Mouse (Mus musculus): ENCODE measurements around the gene Znrf2. TPM values are rescaled to one million over a fixed set of nuclear protein-coding genes. Genes with fewer than 3 reads are reported as not detected.
A peak's percentile ranks its signal among the peaks of the same experiment; 100 is the strongest.

Gene Znrf2
- 10 to 100 TPM; 23.1 to 75.5 (median 49.6) TPM for total RNA-seq (2018; cell fraction: chromatin; rRNA removed)
- 10 to 100 TPM; 34.2 to 77.1 (median 53.5) TPM for total RNA-seq (2018; cell fraction: cytosol; rRNA removed)
- total RNA-seq (2018; cell fraction: nucleus; rRNA removed) = 100 to 1,000 TPM in 1 of 26 experiments, 10 to 100 TPM in 25; 37.5 to 103 (median 51.2) TPM
- polyA plus RNA-seq (2018) = 22.2 to 54.9 TPM (median 37.6 TPM) in 3 replicates

DNA sequence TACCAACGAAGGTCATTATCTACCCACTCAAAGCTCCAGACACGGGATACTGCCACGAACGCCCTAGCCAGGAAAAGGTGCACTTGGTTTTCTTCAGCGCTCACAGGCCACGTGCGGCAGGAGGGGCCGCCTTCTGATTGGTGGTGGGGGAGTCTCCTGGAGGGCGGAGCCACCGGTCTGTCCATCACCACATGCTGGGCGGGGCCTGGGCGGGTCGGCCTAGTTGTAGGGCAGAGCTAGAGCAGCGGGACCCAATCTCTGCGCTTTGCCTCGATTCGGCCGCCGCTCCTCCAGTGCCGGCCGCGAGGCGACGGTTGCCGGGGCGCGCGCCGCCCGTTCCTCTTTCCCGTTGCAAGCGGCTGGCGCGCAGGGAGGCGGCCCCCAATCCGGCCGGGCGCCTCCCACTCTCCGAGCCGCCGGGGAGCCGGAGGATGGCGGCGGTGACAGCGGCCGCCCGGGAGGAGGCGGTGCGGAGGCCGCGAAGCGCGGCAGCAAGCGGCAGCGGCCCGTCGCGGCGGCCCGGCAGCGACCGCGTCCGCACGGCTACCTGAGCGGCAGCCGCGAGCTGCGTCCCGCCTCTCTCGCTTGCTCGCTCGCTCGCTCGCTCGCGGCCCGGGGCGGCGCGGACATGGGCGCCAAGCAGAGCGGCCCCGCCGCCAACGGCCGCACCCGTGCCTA is at the start of gene Znrf2:
Znrf2 (plus strand) TSS at position 529 of the 678 bp plus-strand sequence.
- Histone ChIP-seq H3K79me2 (ENCODE audit: inconsistent target) (peaks cover 39% of the 10 kb centered on the region), H3K36me3 (ENCODE audit: inconsistent target) (no peaks in the 10 kb centered on the region), H3K4me3 (ENCODE audit: inconsistent target) (peak within 1 kb of the TSS; percentile 46), H3K27ac (peak within 1 kb of the TSS; percentile 69)
- under 1% methylated on average over 83 of the region's 88 CpGs for WGBS (ENCODE audit: missing documents)

DNA sequence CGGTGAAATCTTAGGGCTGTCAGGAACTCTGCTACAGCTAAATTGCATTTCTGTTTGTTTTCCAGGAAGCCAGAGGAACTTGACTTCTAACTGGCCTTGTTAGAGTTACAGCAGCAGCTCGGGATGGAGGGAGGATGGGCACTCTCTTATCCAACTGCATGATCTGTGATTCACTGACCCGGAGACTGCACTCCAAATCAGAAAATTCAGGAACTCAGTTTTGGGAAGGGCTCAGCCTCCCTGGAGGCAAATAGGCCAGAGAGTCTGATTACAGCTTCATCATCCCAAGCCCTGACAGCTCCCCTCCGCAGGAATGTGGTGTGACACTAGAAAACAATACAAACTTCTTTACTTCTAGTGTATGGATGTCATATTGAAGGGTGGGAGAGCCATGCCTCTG is 49.0 kb upstream of the Znrf2 start:
- H3K27ac ChIP-seq = no peak overlapping the region
- no peaks in the 10 kb centered on the region for H3K36me3 ChIP-seq (ENCODE audit: inconsistent target)
- WGBS (ENCODE audit: missing documents) = 84% methylated on average over 4 of the region's 4 CpGs
- H3K79me2 ChIP-seq (ENCODE audit: inconsistent target) = no peaks in the 10 kb centered on the region
- H3K4me3 ChIP-seq (ENCODE audit: inconsistent target) = no peak overlapping the region

DNA sequence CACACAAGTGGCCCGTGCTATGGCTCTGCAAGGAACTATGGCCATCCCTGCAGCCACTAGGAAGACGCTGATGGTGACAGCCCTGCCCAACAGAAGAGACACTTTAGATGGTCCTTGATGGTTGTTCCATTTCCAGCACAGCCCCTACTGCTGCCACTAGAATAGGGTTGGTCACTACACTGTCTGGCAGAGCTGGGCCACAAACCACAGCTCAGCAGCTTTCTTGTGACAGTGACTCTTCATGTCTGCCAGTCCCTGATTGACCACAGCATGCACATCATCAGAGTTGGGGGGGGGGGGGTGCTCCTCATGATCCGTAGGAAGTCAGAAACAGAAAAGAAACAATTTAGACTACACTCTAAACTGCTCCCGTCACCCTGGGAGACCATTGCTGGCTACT is 46.0 kb upstream of the Znrf2 start:
- 84% methylated on average over 4 of the region's 4 CpGs for WGBS (ENCODE audit: missing documents)
- H3K27ac ChIP-seq = no peak overlapping the region
- H3K36me3 ChIP-seq (ENCODE audit: inconsistent target) = no peaks in the 10 kb centered on the region
- no peak overlapping the region for H3K4me3 ChIP-seq (ENCODE audit: inconsistent target)
- no peaks in the 10 kb centered on the region for H3K79me2 ChIP-seq (ENCODE audit: inconsistent target)

DNA sequence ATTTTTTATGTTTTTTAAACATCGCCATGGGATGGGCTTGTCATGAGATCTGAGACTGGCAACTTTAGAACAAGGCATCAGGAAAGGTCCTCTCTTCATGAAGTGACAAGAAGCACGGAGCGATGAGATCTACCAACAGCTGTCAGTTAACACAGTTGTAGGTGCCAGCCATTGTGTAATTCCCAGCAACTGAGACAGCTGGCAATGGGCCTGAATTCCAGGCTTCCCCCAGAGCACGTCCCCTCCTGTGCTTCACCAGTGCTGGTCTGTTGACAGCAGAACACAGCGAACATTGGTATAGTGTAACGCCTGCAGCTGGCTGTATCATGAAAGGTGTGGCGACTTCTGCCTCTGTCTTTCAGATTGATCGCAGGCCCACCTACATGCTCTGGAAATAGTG is 45.5 kb upstream of the Znrf2 start:
- H3K27ac ChIP-seq = no peak overlapping the region
- no peaks in the 10 kb centered on the region for H3K36me3 ChIP-seq (ENCODE audit: inconsistent target)
- H3K79me2 ChIP-seq (ENCODE audit: inconsistent target) = no peaks in the 10 kb centered on the region
- no peak overlapping the region for H3K4me3 ChIP-seq (ENCODE audit: inconsistent target)
- WGBS (ENCODE audit: missing documents) = 91% methylated on average over 8 of the region's 8 CpGs

DNA sequence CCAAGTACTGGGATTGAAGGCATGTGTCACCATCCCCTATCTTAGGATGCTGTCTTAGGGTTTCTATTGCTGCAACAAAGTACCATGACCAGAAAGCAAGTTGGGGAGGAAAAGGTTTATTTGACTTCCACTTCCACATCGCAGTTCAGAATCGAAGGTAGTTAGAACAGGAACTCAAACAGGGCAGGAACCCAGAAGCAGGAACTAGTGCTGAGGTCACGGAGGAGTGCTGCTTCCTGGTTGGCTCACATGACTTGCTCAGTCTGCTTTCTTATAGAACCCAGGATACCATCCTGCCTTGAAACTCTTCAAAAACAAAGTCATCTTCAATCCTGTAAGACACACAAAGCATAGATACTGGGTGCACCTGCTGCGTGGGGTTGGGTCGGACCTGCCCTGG is 44.6 kb upstream of the Znrf2 start:
- Histone ChIP-seq H3K36me3 (ENCODE audit: inconsistent target) (no peaks in the 10 kb centered on the region), H3K27ac (peak overlapping the region; percentile 31; the same call in 1 of the 2 replicates), H3K4me3 (ENCODE audit: inconsistent target) (no peak overlapping the region), H3K79me2 (ENCODE audit: inconsistent target) (no peaks in the 10 kb centered on the region)
- WGBS (ENCODE audit: missing documents) = 63% methylated on average over 5 of the region's 5 CpGs

DNA sequence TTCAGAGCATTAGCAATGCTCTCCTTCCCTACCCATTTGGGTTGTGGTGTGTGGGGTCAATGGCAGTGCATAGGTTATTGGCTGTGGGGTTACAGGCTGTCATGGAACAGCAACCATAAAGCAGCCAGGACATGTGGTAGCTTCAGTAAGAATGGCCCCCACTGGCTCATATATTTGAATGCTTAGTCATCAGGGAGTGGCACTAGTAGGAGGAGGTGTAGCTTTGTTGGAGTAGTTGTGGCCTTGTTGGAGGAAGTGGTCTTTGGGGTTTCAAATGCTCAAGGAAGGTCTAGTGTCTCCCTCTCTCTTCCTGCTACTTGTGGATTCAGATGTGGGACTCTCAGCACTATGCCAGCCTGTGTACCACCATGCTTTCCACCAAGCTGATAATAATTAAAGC is 41.0 kb upstream of the Znrf2 start:
- no peak overlapping the region for H3K27ac ChIP-seq
- no peaks in the 10 kb centered on the region for H3K36me3 ChIP-seq (ENCODE audit: inconsistent target)
- H3K4me3 ChIP-seq (ENCODE audit: inconsistent target) = no peak overlapping the region
- H3K79me2 ChIP-seq (ENCODE audit: inconsistent target) = no peaks in the 10 kb centered on the region

DNA sequence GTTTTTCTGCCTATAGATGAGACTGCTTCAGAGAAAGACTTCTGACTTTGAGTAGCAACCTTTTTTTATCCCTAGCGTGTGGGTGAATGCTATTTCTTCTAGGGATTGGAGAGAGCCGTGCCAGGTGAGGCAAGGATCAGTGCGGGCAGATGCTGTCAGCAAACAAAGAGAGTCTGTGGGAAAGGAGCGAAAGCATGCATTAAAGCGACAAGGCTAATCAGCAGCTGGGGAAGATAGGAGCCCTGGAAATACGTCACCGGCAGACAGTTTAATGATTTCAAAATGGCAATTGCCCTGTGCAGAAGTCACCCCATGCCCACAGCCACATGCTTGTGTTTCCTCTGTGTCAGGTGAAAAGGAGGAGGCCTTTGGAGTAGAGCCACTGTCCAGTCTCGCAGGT is 39.1 kb upstream of the Znrf2 start:
- Histone ChIP-seq H3K79me2 (ENCODE audit: inconsistent target) (no peaks in the 10 kb centered on the region), H3K4me3 (ENCODE audit: inconsistent target) (no peak overlapping the region), H3K27ac (no peak overlapping the region), H3K36me3 (ENCODE audit: inconsistent target) (no peaks in the 10 kb centered on the region)
- WGBS (ENCODE audit: missing documents) = 96% methylated on average over 8 of the region's 8 CpGs

DNA sequence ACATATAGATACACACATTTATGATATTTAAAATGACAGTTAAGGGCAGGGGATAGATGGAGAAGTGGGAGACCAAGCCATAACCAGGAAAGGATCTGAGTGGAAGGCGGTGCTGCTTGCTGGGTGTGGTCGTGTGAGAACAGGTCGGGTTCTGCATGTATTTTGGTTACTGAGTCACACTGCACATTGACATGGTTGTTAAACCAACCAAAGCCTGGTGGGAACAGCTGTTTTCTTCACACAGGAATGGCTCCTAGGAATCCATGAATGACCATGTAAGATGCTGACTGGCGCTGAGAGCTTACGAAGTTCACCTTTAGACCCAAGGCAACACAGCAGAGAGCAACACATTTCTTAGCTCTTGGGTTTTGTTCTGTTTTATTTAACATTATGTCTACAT is 36.7 kb upstream of the Znrf2 start:
- peak overlapping the region; percentile 41; the same call in 1 of the 2 replicates for H3K27ac ChIP-seq
- H3K36me3 ChIP-seq (ENCODE audit: inconsistent target) = no peaks in the 10 kb centered on the region
- H3K79me2 ChIP-seq (ENCODE audit: inconsistent target) = no peaks in the 10 kb centered on the region
- no peak overlapping the region for H3K4me3 ChIP-seq (ENCODE audit: inconsistent target)
- WGBS (ENCODE audit: missing documents) = 64% methylated on average over 5 of the region's 5 CpGs

DNA sequence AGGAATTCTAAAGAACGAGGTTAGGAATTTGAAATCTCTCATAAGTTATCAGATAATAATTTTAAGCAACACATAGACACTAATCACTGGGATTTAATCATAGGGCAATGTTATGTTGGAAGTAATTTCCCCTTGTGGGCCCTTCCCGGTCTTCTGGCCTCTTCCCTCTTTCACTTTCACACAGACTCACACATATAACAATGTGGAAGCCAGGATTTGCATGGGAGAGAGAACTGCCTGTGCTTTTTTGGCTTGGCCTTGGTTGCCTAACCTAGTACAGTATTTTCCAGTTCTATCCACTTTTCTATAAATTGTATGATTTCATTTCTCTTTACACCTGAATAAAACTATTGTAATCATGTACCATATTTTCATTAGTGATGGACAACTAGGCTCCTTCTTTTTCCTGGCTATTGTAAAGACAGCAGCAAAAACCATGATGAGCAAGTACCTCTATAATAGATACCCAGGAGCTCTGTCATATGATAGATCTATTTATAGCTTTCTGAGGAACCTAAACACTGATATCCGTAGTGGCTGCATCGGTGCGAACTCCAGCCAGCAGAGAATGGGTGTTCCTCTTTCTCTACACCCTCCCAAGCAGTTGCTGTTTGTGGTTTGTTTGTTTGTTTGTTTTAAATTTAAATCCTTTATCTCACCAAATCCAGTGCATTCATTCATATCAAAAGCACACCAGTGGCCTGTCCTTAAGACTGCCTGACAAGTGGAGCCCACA is 36.0 kb upstream of the Znrf2 start:
- 26% methylated on average over 5 of the region's 5 CpGs for WGBS (ENCODE audit: missing documents)
- Histone ChIP-seq H3K4me3 (ENCODE audit: inconsistent target) (no peak overlapping the region), H3K27ac (peak overlapping the region; percentile 41)

DNA sequence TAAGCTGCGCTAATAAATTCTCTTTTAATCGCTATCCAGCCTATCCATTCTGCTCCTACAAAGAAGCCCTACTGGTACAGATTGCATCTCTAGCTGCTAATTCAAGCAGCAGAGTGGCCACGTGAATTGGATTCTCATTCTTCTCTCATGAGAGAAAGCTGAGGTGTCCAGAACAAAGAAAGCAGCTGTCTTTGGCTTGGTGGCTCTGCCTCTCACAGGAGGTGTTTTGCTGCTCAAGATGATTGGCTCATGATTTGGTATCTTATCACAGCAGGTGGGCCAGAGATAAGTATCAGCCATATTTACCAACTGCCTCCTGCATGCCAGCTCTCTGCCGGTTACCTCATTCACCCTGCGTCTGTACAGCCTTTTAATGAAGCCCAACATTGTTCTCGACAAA is 34.8 kb upstream of the Znrf2 start:
- Histone ChIP-seq H3K27ac (no peak overlapping the region), H3K4me3 (ENCODE audit: inconsistent target) (no peak overlapping the region), H3K79me2 (ENCODE audit: inconsistent target) (no peaks in the 10 kb centered on the region), H3K36me3 (ENCODE audit: inconsistent target) (no peaks in the 10 kb centered on the region)
- 91% methylated on average over 6 of the region's 6 CpGs for WGBS (ENCODE audit: missing documents)

More for the DNA sequence above, 36.0 kb upstream of the Znrf2 start:
- no peaks in the 10 kb centered on the region for H3K36me3 ChIP-seq (ENCODE audit: inconsistent target)
- no peaks in the 10 kb centered on the region for H3K79me2 ChIP-seq (ENCODE audit: inconsistent target)

DNA sequence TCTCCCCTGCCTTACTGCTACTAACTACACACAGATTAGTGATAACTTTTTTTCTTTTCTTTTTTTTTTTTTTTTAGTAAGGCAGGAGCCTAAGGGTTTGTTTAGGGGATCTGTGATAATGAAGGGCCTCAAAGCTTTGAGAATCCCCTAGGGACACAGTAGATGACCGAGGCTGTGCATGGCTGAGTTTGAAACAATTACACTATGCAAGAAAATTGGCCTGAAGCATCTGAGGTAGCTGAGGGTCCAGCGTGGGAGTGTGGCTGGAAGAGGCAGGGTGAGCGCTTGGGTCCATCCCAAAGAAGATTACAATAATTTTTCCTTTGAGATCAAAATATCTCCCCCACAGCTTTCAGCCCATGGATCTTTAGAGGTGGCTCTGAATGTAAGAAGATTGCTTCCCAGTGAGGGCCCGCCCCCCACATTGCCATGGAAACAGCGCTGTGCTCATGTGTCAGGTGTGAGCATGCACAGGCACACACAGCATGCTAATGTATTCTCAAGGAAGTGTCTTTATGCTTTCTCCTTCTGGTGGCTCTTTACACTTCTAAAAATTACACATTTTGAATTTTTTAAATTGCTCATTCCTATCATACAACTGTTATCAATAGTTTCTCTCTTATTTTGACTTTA is 31.5 kb upstream of the Znrf2 start:
- Histone ChIP-seq H3K27ac (no peak overlapping the region), H3K36me3 (ENCODE audit: inconsistent target) (no peaks in the 10 kb centered on the region)
- WGBS (ENCODE audit: missing documents) = 97% methylated on average over 5 of the region's 5 CpGs

DNA sequence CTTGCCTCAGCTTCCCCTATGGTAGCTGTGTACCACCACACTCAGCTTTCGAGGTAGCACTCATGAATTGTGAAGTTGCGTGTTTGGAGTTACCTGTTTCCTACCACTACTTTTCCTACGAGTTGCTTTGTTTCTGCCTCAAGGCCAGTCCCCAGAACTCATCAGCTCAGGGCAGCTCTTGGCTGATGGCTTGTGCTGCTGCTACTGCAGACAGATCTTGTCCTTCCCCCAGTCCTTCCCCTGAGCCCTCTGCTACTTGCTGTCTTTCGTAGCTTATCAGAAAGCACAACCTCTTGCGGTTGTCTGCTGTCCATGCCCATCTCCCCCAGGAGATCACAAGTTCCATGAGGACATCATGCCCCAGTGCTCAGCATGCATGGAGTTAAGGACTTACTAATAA is 29.9 kb upstream of the Znrf2 start:
- H3K27ac ChIP-seq = no peak overlapping the region
- no peaks in the 10 kb centered on the region for H3K79me2 ChIP-seq (ENCODE audit: inconsistent target)
- WGBS (ENCODE audit: missing documents) = 95% methylated on average over 5 of the region's 5 CpGs
- H3K4me3 ChIP-seq (ENCODE audit: inconsistent target) = no peak overlapping the region
- no peaks in the 10 kb centered on the region for H3K36me3 ChIP-seq (ENCODE audit: inconsistent target)

More for the DNA sequence above, 31.5 kb upstream of the Znrf2 start:
- no peaks in the 10 kb centered on the region for H3K79me2 ChIP-seq (ENCODE audit: inconsistent target)
- H3K4me3 ChIP-seq (ENCODE audit: inconsistent target) = no peak overlapping the region

DNA sequence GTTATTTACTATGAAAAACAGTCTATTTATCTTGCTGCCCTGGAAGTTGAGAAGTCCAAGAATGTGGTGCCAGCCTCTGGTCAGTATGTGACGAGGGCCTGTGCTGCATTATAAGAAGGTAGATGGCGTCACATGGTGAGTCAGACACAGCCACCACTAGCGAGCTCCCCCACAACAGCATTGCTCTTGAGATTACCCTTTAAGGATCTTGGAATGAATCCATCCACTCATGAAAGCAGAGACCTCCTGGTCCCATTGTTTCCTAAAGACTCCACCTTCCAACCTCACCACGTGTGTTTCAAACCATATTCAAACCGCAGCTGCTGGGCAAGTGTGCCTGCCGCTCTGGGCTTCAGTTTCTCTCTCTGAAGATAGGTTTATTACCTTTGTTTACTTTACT is 28.2 kb upstream of the Znrf2 start:
- 77% methylated on average over 6 of the region's 6 CpGs for WGBS (ENCODE audit: missing documents)

DNA sequence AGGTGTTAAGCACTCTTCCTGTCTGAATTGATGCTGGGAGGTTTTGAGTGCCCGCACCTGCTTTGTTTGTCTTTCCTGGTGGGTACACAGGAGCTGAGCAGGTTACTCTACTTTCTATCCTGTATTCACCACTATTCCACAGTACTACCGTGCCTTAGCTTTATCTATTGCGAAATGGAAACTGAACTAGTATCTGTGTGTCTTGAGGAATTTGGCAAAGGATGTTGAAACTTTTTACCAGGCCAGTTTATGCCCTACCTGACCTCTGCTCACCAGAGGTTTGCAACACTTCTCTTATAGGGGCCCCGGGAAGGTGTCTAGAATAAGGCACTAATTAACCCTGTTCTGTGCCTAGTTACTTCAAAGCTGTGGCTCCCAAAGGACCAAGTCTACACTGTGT is 27.6 kb upstream of the Znrf2 start:
- Histone ChIP-seq H3K27ac (no peak overlapping the region), H3K79me2 (ENCODE audit: inconsistent target) (no peaks in the 10 kb centered on the region)
- 58% methylated on average over 4 of the region's 4 CpGs for WGBS (ENCODE audit: missing documents)

More for the DNA sequence above, 28.2 kb upstream of the Znrf2 start:
- Histone ChIP-seq H3K79me2 (ENCODE audit: inconsistent target) (no peaks in the 10 kb centered on the region), H3K4me3 (ENCODE audit: inconsistent target) (no peak overlapping the region), H3K36me3 (ENCODE audit: inconsistent target) (no peaks in the 10 kb centered on the region), H3K27ac (no peak overlapping the region)

DNA sequence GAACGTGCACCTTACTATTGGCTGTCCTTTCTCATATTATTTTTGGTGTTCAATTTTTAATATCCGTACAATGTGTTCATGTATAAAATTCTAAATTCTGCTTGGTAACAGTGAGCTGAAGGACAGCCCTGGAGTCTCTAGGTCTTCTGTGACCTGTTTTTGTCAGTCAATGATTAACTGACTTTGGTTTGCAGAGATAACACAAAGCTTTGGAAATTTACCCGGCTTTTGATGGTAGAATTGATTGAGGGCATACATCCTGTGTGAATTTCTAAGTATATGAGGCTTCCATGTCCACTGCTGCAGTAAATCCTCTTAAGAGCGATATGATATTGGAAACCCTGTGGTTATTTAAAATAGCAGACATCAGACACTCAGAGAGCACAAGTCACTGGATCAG is 26.6 kb upstream of the Znrf2 start:
- H3K4me3 ChIP-seq (ENCODE audit: inconsistent target) = no peak overlapping the region
- 95% methylated on average over 4 of the region's 4 CpGs for WGBS (ENCODE audit: missing documents)
- no peak overlapping the region for H3K27ac ChIP-seq
- no peaks in the 10 kb centered on the region for H3K36me3 ChIP-seq (ENCODE audit: inconsistent target)
- H3K79me2 ChIP-seq (ENCODE audit: inconsistent target) = no peaks in the 10 kb centered on the region

More for the DNA sequence above, 27.6 kb upstream of the Znrf2 start:
- H3K36me3 ChIP-seq (ENCODE audit: inconsistent target) = no peaks in the 10 kb centered on the region
- no peak overlapping the region for H3K4me3 ChIP-seq (ENCODE audit: inconsistent target)
